Mouse (Mus musculus) embryonic facial prominence, embryonic 10.5 days (tissue): ENCODE data around the gene Bloc1s1. TPM values are rescaled to one million over a fixed set of nuclear protein-coding genes. Genes with fewer than 3 reads are reported as not detected.
A peak's percentile ranks its signal among the peaks of the same experiment; 100 is the strongest.

ENCODE experiments used
- DNase-seq: peaks from one replicate; pipeline ENCODE4 v3.0.0-alpha.2; 2017; ENCODE audit warnings: low spot score
- H3K27ac ChIP-seq: fragments of 300-500 bp; sonication (generic); replicated peaks from 2 replicates; pipeline ENCODE4 v1.5.1; 2016; ENCODE audit warnings: mild to moderate bottlenecking
- H3K27me3 ChIP-seq: fragments of 300-500 bp; sonication (generic); replicated peaks from 2 replicates; pipeline ENCODE4 v1.6.1; 2016; ENCODE audit warnings: low read depth, mild to moderate bottlenecking; ENCODE audit not compliant: poor library complexity, severe bottlenecking
- H3K36me3 ChIP-seq: fragments of 300-500 bp; sonication (generic); replicated peaks from 2 replicates; pipeline ENCODE4 v1.6.1; 2016; ENCODE audit warnings: mild to moderate bottlenecking, moderate library complexity
- H3K4me1 ChIP-seq: fragments of 300-500 bp; sonication (generic); 2 replicates; pipeline ENCODE4 v1.6.1; 2016
- H3K4me3 ChIP-seq: fragments of 300-500 bp; sonication (generic); 2 replicates; pipeline ENCODE4 v1.5.1; 2016; ENCODE audit warnings: mild to moderate bottlenecking, moderate library complexity
- H3K9me3 ChIP-seq: fragments of 300-500 bp; sonication (generic); 2 replicates; pipeline ENCODE4 v1.6.1; 2016; ENCODE audit warnings: mild to moderate bottlenecking
- WGBS: fragments of 180-500 bp; shearing (Covaris S2); methylation state at CpG from one replicate; pipeline ENCODE4 v1.1.7; 2016; 5-methylcytosine and 5-hydroxymethylcytosine counted together
- polyA plus RNA-seq: library from polyadenylated mRNA; unstranded; fragments of >200 nt; fragmentation: Nextera tagmentation; extraction: Ambion mirVana; gene quantifications from 2 replicates; pipeline ENCODE4 v1.2.1, GENCODE M21; 2016

Bloc1s1 gene
- polyA plus RNA-seq, 1 experiment from 2014 or later: 185 TPM

DNA sequence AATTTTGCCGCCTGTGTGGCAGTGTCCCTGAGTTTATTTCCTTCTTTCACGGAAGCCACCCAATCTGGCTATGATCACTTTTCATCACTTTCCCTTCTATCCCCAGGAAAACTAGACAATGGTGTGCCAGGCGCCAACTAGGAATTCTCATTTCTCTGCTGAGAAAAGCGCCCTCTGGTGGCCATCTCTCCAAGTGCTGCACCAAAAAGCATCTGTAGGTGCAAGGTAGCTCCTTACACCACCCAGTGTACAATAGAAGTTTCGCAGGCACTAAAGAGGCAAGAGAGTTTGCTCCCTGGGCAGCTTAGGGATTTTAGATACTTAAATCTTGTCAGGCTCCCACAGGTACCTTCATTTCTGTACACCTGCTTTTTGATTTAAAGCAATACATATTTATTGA, 10.6 kb downstream of the Bloc1s1 start:
- Histone ChIP-seq H3K4me1 (peaks cover 47% of the 10 kb centered on the region), H3K9me3 (no peaks in the 10 kb centered on the region), H3K27ac (peak overlapping the region; percentile 69; the same call in 1 of the 2 replicates), H3K4me3 (no peak overlapping the region), H3K36me3 (peaks cover 67% of the 10 kb centered on the region), H3K27me3 (peaks cover 9% of the 10 kb centered on the region; the same call in 1 of the 2 replicates)
- 10% methylated on average over 5 of the region's 5 CpGs for WGBS
- DNase-seq: peak; percentile 91

DNA sequence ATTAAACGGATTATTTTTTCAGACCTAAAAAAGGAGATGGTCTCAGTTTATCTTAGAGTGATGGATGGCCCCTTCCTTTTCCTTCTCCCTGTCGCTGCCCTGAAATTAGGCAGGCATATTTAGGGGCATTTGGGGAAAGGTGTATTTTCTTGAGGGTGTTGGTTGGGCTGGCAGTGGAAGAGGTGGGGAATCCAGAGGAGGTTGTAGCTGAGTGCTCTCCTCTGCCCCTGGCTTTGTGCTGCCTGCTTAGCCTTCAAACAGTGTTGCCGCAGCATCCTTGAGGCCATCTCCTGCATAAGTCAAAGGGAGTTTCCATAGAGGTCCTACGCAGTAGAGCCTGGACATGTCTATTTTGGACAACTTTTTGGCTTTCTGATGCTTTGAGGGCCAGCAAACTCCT, 11.0 kb downstream of the Bloc1s1 start:
- Histone ChIP-seq H3K27me3 (peaks cover 12% of the 10 kb centered on the region), H3K27ac (peak overlapping the region; percentile 69; the same call in 1 of the 2 replicates), H3K4me3 (no peak overlapping the region), H3K9me3 (no peaks in the 10 kb centered on the region), H3K36me3 (peaks cover 62% of the 10 kb centered on the region), H3K4me1 (peaks cover 47% of the 10 kb centered on the region)
- no peak for DNase-seq
- WGBS: 81% methylated on average over 4 of the region's 4 CpGs

DNA sequence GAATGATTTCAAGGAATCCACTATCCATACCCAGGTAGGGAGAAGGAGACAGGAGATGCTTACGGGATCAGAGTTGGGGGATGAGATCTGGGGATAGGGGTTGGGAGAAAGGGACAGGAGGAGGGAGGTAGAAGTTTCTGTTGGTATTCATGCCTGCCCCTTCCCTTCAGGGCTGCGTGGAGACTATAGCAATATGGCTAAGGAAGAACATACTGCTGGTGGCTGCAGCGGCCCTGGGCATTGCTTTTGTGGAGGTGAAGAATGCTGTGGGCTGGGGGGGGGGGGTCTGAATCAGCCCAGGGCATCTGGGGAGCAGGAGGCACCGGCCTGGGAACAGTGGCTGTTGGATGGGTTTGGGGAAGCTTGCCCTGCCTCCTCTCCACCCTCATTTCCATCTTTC, 11.6 kb downstream of the Bloc1s1 start:
- Histone ChIP-seq H3K27ac (no peak overlapping the region), H3K4me1 (peaks cover 47% of the 10 kb centered on the region), H3K9me3 (no peaks in the 10 kb centered on the region), H3K36me3 (peaks cover 57% of the 10 kb centered on the region), H3K4me3 (peak overlapping the region; percentile 3; the same call in 1 of the 2 replicates), H3K27me3 (peaks cover 16% of the 10 kb centered on the region)
- no peak for DNase-seq
- 83% methylated on average over 4 of the region's 4 CpGs for WGBS

GRCm38 (mm10) chr10:128911430-128911829, 12.4 kb downstream of the Bloc1s1 start:
- no peaks in the 10 kb centered on the region for H3K9me3 ChIP-seq
- H3K4me3 ChIP-seq: peak overlapping the region; percentile 88
- no peak for DNase-seq
- H3K27me3 ChIP-seq: peaks cover 16% of the 10 kb centered on the region
- WGBS: 91% methylated on average over 6 of the region's 6 CpGs
- peaks cover 47% of the 10 kb centered on the region for H3K4me1 ChIP-seq
- H3K36me3 ChIP-seq: peaks cover 49% of the 10 kb centered on the region
- no peak overlapping the region for H3K27ac ChIP-seq

DNA sequence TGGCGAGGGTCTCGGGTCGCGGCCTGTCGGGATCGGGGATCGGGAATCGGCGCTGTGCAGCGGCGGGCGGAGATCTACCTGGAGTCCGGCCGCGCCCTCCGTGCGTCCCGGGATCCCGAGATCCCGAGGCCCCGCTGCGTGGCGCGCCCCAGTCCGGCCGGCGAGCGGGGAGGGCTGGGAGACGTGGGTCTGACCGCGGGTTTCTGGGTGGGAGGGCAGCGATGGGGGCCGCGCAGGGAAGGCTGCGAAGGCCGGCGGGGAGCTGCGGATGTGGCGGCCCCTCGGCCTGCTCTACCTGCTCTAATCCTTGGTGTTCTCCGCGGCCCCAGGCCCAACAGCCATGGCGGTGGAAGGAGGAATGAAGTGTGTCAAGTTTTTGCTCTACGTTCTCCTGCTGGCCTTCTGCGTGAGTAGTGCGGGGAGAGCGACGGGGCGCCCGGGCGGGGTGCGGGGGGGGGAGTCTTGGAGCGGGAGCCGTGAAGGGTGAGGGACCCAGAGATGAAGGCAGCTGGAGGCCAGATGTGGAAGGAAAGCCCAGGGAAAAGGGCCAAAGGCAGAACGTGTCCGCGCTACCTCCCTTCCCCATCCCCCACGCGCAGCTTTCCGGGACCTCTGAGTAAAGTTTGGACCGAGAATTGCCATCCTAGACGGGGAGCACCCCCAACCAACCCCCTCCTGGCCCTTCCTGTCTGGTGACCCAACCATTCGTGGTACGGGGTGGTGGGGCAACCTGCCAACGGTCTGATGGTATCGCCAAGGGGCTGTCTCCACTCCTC, 13.6 kb downstream of the Bloc1s1 start:
- DNase-seq: peak; percentile 69
- Histone ChIP-seq H3K36me3 (peaks cover 37% of the 10 kb centered on the region), H3K27me3 (peaks cover 16% of the 10 kb centered on the region), H3K4me1 (peaks cover 47% of the 10 kb centered on the region), H3K27ac (peak overlapping the region; percentile 95), H3K4me3 (peak overlapping the region; percentile 88), H3K9me3 (no peaks in the 10 kb centered on the region)
- WGBS: 2% methylated on average over 66 of the region's 66 CpGs

GRCm38 (mm10) chr10:128909567-128910028, 14.2 kb downstream of the Bloc1s1 start:
- Histone ChIP-seq H3K9me3 (no peaks in the 10 kb centered on the region), H3K36me3 (peaks cover 30% of the 10 kb centered on the region), H3K4me3 (peak overlapping the region; percentile 88), H3K27me3 (peaks cover 16% of the 10 kb centered on the region), H3K27ac (peak overlapping the region; percentile 95), H3K4me1 (peaks cover 47% of the 10 kb centered on the region)
- under 1% methylated on average over 41 of the region's 41 CpGs for WGBS
- DNase-seq: peak; percentile 94

GRCm38 (mm10) chr10:128908778-128909448, 14.9 kb downstream of the Bloc1s1 start:
- peaks cover 24% of the 10 kb centered on the region for H3K36me3 ChIP-seq
- peak overlapping the region; percentile 95 for H3K27ac ChIP-seq
- H3K4me1 ChIP-seq: peaks cover 47% of the 10 kb centered on the region
- 59% methylated on average over 13 of the region's 13 CpGs for WGBS
- peaks cover 16% of the 10 kb centered on the region for H3K27me3 ChIP-seq
- H3K4me3 ChIP-seq: peak overlapping the region; percentile 88
- no peak for DNase-seq
- no peaks in the 10 kb centered on the region for H3K9me3 ChIP-seq

DNA sequence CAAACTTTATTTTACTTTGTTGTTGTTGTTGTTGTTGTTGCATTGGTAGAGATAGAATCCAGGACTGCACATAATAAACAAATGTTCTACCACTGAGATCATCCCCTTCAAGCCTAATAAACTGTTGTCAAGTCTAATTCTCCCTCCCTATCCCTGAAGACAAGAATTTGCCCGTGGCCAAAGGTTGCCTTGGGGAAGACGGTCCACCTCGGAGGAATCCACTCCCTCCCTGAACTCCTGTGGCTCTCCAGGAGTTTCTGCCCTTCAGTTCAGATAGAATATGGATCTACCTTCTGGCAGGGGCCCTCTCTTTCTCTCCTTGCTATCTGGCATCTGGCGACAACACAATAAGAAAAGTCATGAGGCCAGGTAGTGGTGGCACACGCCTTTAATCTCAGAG, 19.0 kb downstream of the Bloc1s1 start:
- H3K4me3 ChIP-seq: no peak overlapping the region
- peaks cover 16% of the 10 kb centered on the region for H3K27me3 ChIP-seq
- H3K36me3 ChIP-seq: no peaks in the 10 kb centered on the region
- WGBS: 83% methylated on average over 5 of the region's 5 CpGs
- H3K27ac ChIP-seq: no peak overlapping the region
- peaks cover 10% of the 10 kb centered on the region for H3K4me1 ChIP-seq
- no peaks in the 10 kb centered on the region for H3K9me3 ChIP-seq
- no peak for DNase-seq

- DNase-seq: no peak
- H3K27ac ChIP-seq: no peak overlapping the region
- H3K4me1 ChIP-seq: peaks cover 3% of the 10 kb centered on the region
- H3K27me3 ChIP-seq: peaks cover 7% of the 10 kb centered on the region
- 81% methylated on average over 3 of the region's 3 CpGs for WGBS
- H3K4me3 ChIP-seq: no peak overlapping the region
- H3K36me3 ChIP-seq: no peaks in the 10 kb centered on the region
- no peaks in the 10 kb centered on the region for H3K9me3 ChIP-seq
Measured at GRCm38 (mm10) chr10:128902409-128902988, 21.3 kb downstream of the Bloc1s1 start.

GRCm38 (mm10) chr10:128901409-128901808, 22.4 kb downstream of the Bloc1s1 start:
- 76% methylated on average over 1 of the region's 1 CpGs for WGBS

GRCm38 (mm10) chr10:128900698-128901097, 23.1 kb downstream of the Bloc1s1 start, which contains the start of gene Cd63:
Cd63 (plus strand) TSS chr10:128900989.
- 86% methylated on average over 3 of the region's 3 CpGs for WGBS
- no peaks in the 10 kb centered on the region for H3K36me3 ChIP-seq
- H3K4me3 ChIP-seq: no peak within 1 kb of the TSS
- no peak within 1 kb of the TSS for H3K27ac ChIP-seq
- no peak for DNase-seq
- no peaks in the 10 kb centered on the region for H3K9me3 ChIP-seq
- peaks cover 21% of the 10 kb centered on the region for H3K4me1 ChIP-seq
- peaks cover 23% of the 10 kb centered on the region for H3K27me3 ChIP-seq

More at GRCm38 (mm10) chr10:128901409-128901808, 22.4 kb downstream of the Bloc1s1 start:
- H3K27me3 ChIP-seq: peaks cover 16% of the 10 kb centered on the region
- no peak for DNase-seq
- H3K9me3 ChIP-seq: no peaks in the 10 kb centered on the region
- no peaks in the 10 kb centered on the region for H3K36me3 ChIP-seq
- H3K4me3 ChIP-seq: no peak overlapping the region
- H3K27ac ChIP-seq: no peak overlapping the region
- H3K4me1 ChIP-seq: peaks cover 14% of the 10 kb centered on the region

DNA sequence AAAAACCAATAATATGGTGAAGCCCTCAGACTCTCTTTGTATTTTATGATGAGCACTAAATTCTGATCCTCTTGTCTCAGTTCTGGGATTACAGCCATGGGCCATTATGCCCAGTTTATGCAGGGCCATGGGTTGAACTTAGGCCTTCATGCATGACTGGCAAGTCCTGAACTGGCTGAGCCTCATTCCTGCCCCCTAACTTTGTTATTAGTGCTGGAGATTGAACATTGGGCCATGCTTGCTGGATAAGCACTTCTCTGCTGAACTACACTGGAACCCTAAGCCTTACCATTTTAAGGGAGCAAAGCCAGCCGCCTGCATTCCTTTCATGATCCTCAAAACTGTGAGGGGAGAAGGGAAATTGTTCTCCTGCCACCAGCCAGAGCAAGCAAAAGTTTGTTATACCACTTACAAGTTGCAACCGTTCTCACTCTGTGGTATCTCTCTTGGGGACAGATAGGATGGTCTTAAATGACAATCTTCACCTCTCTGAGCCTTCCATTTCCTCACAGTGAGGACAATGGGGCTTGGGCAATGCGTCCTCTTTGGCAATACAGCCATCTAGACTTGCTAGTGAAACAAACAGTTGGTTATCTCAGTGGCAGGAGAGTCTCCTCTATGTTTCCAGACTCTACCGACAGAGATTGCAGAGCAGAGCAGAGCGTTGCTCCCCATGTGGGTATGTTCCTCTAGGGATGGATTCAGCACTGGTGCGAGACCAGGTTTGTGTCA, 23.9 kb downstream of the Bloc1s1 start:
- 82% methylated on average over 6 of the region's 6 CpGs for WGBS
- Histone ChIP-seq H3K27ac (no peak overlapping the region), H3K9me3 (no peaks in the 10 kb centered on the region), H3K36me3 (no peaks in the 10 kb centered on the region), H3K4me1 (peaks cover 24% of the 10 kb centered on the region), H3K27me3 (peaks cover 27% of the 10 kb centered on the region), H3K4me3 (no peak overlapping the region)
- no peak for DNase-seq
